Comparison of ENCODE assay signal across 20 mouse cellular contexts in genomic region chr1:91272260-91272659, GRCm38 (mm10). TPM values are rescaled to one million over a fixed set of nuclear protein-coding genes. Genes with fewer than 3 reads are reported as not detected.
A peak's percentile ranks its signal among the peaks of the same experiment; 100 is the strongest.
DNase-seq lines count a peak whose midpoint lies in the region; ATAC-seq and TF ChIP-seq lines count a peak whose summit lies in the region.
"Had no signal": no experiment of that assay in that cellular context is flagged by ENCODE, and none has a peak within 500 bp of the region (broad histone marks: within the 10 kb centered on the region; RNA-seq: fewer than 3 reads in every experiment).

No protein-coding gene starts in this region.

- no peak overlapping the region for H3K4me3 ChIP-seq in liver, embryonic 12.5 days
- no peak overlapping the region for H3K4me3 ChIP-seq in limb, embryonic 10.5 days
- H3K4me3 ChIP-seq in liver, embryonic 14.5 days (ENCODE audit: insufficient read depth in 1 of 2, low read depth in 2 of 2, low read length in 2 of 2), result no peak overlapping the region
- no peak overlapping the region for H3K4me3 ChIP-seq in midbrain, embryonic 14.5 days (replicated peaks; ENCODE audit: low read depth, low read length)
- H3K4me3 ChIP-seq in midbrain, embryonic 10.5 days, result no peak overlapping the region
- H3K4me3 ChIP-seq: hindbrain, embryonic 13.5 days; layer of hippocampus, adult 2 months had no signal

- WGBS in liver, embryonic 12.5 days (ENCODE audit: insufficient replicate concordance), result 88% methylated on average over 2 of the region's 2 CpGs
- whole genome bisulfite sequencing in limb, embryonic 10.5 days, result 84% methylated on average over 2 of the region's 2 CpGs
- WGBS in liver, embryonic 14.5 days (ENCODE audit: insufficient replicate concordance), result 78% methylated on average over 2 of the region's 2 CpGs
- 93% methylated on average over 2 of the region's 2 CpGs for WGBS in midbrain, embryonic 14.5 days
- WGBS in midbrain, embryonic 10.5 days, result 81% methylated on average over 2 of the region's 2 CpGs

- peak; percentile 52; the same call in 1 of the 2 replicates for ATAC-seq in liver, embryonic 12.5 days
- peak; percentile 45; the same call in 1 of the 2 replicates for ATAC-seq in liver, embryonic 14.5 days (ENCODE audit: insufficient read depth)
- ATAC-seq in midbrain, embryonic 14.5 days (ENCODE audit: low FRiP score, low TSS enrichment), result no peak
- ATAC-seq: forebrain, embryonic 14.5 days; lung, postnatal 0 days had no signal

- TF ChIP-seq CTCF in liver, embryonic 14.5 days (IDR thresholded peaks at IDR 0.05; ENCODE audit: low read depth), result no peak

- peaks cover 8% of the 10 kb centered on the region; the same call in 1 of the 2 replicates for H3K4me1 ChIP-seq in liver, embryonic 12.5 days
- no peaks in the 10 kb centered on the region for H3K4me1 ChIP-seq in limb, embryonic 10.5 days
- H3K4me1 ChIP-seq in liver, embryonic 14.5 days (replicated peaks; ENCODE audit: control insufficient read depth in 2 of 2, insufficient read depth in 2 of 2, low read length in 1 of 2), result no peaks in the 10 kb centered on the region
- no peaks in the 10 kb centered on the region for H3K4me1 ChIP-seq in midbrain, embryonic 14.5 days (ENCODE audit: control insufficient read depth, insufficient read depth, low read length)
- no peaks in the 10 kb centered on the region for H3K4me1 ChIP-seq in midbrain, embryonic 10.5 days
- H3K4me1 ChIP-seq: hindbrain, embryonic 13.5 days had no signal

- TF ChIP-seq EP300 in liver, embryonic 14.5 days (IDR thresholded peaks at IDR 0.05; ENCODE audit: low read depth), result no peak

- no peaks in the 10 kb centered on the region for H3K9me3 ChIP-seq in liver, embryonic 12.5 days (replicated peaks)
- H3K9me3 ChIP-seq in limb, embryonic 10.5 days (replicated peaks), result no peaks in the 10 kb centered on the region
- H3K9me3 ChIP-seq in liver, embryonic 14.5 days (ENCODE audit: control insufficient read depth, low read length), result no peaks in the 10 kb centered on the region
- H3K9me3 ChIP-seq in midbrain, embryonic 14.5 days (ENCODE audit: control insufficient read depth, low read length), result no peaks in the 10 kb centered on the region
- H3K9me3 ChIP-seq in midbrain, embryonic 10.5 days (replicated peaks), result no peaks in the 10 kb centered on the region
- H3K9me3 ChIP-seq: hindbrain, embryonic 13.5 days had no signal

- H3K27ac ChIP-seq in liver, embryonic 12.5 days, result 0 out of 2 replicates have a peak overlapping the region, but pooled peaks have one; percentile 14
- no peak overlapping the region for H3K27ac ChIP-seq in limb, embryonic 10.5 days
- H3K27ac ChIP-seq in liver, embryonic 14.5 days, result no peak overlapping the region
- no peak overlapping the region for H3K27ac ChIP-seq in midbrain, embryonic 14.5 days (replicated peaks; ENCODE audit: low read depth, low read length)
- no peak overlapping the region for H3K27ac ChIP-seq in midbrain, embryonic 10.5 days (replicated peaks)
- H3K27ac ChIP-seq: hindbrain, embryonic 13.5 days; kidney, postnatal 0 days; layer of hippocampus, adult 2 months; macrophage had no signal

- H3K9ac ChIP-seq in liver, embryonic 12.5 days, result no peak overlapping the region
- no peak overlapping the region for H3K9ac ChIP-seq in liver, embryonic 14.5 days (replicated peaks)
- no peak overlapping the region for H3K9ac ChIP-seq in midbrain, embryonic 14.5 days (replicated peaks; ENCODE audit: low read length)
- H3K9ac ChIP-seq: hindbrain, embryonic 13.5 days had no signal

- no peak overlapping the region for H3K4me2 ChIP-seq in liver, embryonic 12.5 days
- H3K4me2 ChIP-seq in liver, embryonic 14.5 days (ENCODE audit: low read depth), result no peak overlapping the region
- no peak overlapping the region for H3K4me2 ChIP-seq in midbrain, embryonic 14.5 days (ENCODE audit: low read length)
- H3K4me2 ChIP-seq: hindbrain, embryonic 13.5 days had no signal

- DNase-seq in liver, result no peak
- DNase-seq in limb, embryonic 10.5 days (ENCODE audit: low spot score), result peak; percentile 22
- DNase-seq in liver, embryonic 14.5 days (ENCODE audit: low read depth in 3 of 3, low spot score in 3 of 3), result no peak
- DNase-seq in kidney, postnatal 36 days, result no peak
- DNase-seq in midbrain, embryonic 14.5 days, result no peak
- no peak for DNase-seq in midbrain, embryonic 10.5 days (ENCODE audit: low spot score)
- DNase-seq: adrenal gland, postnatal 14 days; cerebellum, adult 11 months; cerebellum, adult 9-11 months; gastrocnemius, postnatal 10 days; heart, adult 18-20 months; kidney, adult 11 months had no signal

- peaks cover 59% of the 10 kb centered on the region for H3K36me3 ChIP-seq in liver, embryonic 12.5 days
- peaks cover 45% of the 10 kb centered on the region for H3K36me3 ChIP-seq in limb, embryonic 10.5 days
- peaks cover 9% of the 10 kb centered on the region for H3K36me3 ChIP-seq in liver, embryonic 14.5 days (replicated peaks; ENCODE audit: control insufficient read depth, insufficient read depth, low read depth)
- H3K36me3 ChIP-seq in midbrain, embryonic 14.5 days (ENCODE audit: control insufficient read depth, insufficient read depth, low read length), result peaks cover 25% of the 10 kb centered on the region
- H3K36me3 ChIP-seq in midbrain, embryonic 10.5 days, result peaks cover 36% of the 10 kb centered on the region

- no peaks in the 10 kb centered on the region for H3K27me3 ChIP-seq in liver, embryonic 12.5 days (replicated peaks)
- H3K27me3 ChIP-seq in limb, embryonic 10.5 days (ENCODE audit: low read depth, poor library complexity, severe bottlenecking), result no peaks in the 10 kb centered on the region
- no peaks in the 10 kb centered on the region for H3K27me3 ChIP-seq in liver, embryonic 14.5 days (ENCODE audit: control insufficient read depth, insufficient read depth, low read length)
- no peaks in the 10 kb centered on the region for H3K27me3 ChIP-seq in midbrain, embryonic 14.5 days (ENCODE audit: control insufficient read depth, insufficient read depth, low read length)
- no peaks in the 10 kb centered on the region for H3K27me3 ChIP-seq in midbrain, embryonic 10.5 days (ENCODE audit: low read depth, poor library complexity, severe bottlenecking)
- H3K27me3 ChIP-seq: hindbrain, embryonic 13.5 days had no signal

RNA-seq across cellular contexts. Expression of gene Ube2f, which starts 22.2 kb away (rescaled TPM):
- 71.6 and 73.4 TPM in 2 replicates for polyA plus RNA-seq in liver, embryonic 12.5 days (2016; fragmentation: Nextera tagmentation; extraction: Ambion mirVana)
- 84.5 and 96.4 TPM in 2 replicates for polyA plus RNA-seq in limb, embryonic 10.5 days (2016; fragmentation: Nextera tagmentation; extraction: Ambion mirVana)
- 31.0 and 41.1 TPM in 2 replicates for polyA plus RNA-seq in liver, embryonic 14.5 days (2012; rRNA removed)
- polyA plus RNA-seq in liver, embryonic 14.5 days (2014; fragmentation: Nextera tagmentation; extraction: Ambion mirVana), result 58.3 and 61.1 TPM in 2 replicates
- polyA plus RNA-seq in midbrain, embryonic 14.5 days (2014; fragmentation: Nextera tagmentation; extraction: Ambion mirVana), result 67.5 and 75.2 TPM in 2 replicates
- polyA plus RNA-seq in midbrain, embryonic 10.5 days (2016; fragmentation: Nextera tagmentation; extraction: Ambion mirVana), result 87.8 and 92.1 TPM in 2 replicates

RNA-seq across cellular contexts. Expression of gene Scly, which starts 25.9 kb away (rescaled TPM):
- polyA plus RNA-seq in liver, embryonic 12.5 days (2016; fragmentation: Nextera tagmentation; extraction: Ambion mirVana), result 28.8 and 30.0 TPM in 2 replicates
- polyA plus RNA-seq in limb, embryonic 10.5 days (2016; fragmentation: Nextera tagmentation; extraction: Ambion mirVana), result 13.4 and 14.1 TPM in 2 replicates
- polyA plus RNA-seq in liver, embryonic 14.5 days (2012; rRNA removed), result 20.7 and 21.0 TPM in 2 replicates
- 21.0 and 22.6 TPM in 2 replicates for polyA plus RNA-seq in liver, embryonic 14.5 days (2014; fragmentation: Nextera tagmentation; extraction: Ambion mirVana)
- 8.5 and 9.0 TPM in 2 replicates for polyA plus RNA-seq in midbrain, embryonic 14.5 days (2014; fragmentation: Nextera tagmentation; extraction: Ambion mirVana)
- polyA plus RNA-seq in midbrain, embryonic 10.5 days (2016; fragmentation: Nextera tagmentation; extraction: Ambion mirVana), result 17.3 and 18.6 TPM in 2 replicates

RNA-seq across cellular contexts. Expression of gene Espnl, which starts 49.6 kb away (rescaled TPM):
- polyA plus RNA-seq in liver, embryonic 12.5 days (2016; fragmentation: Nextera tagmentation; extraction: Ambion mirVana), result 0.05 and 0.07 TPM in 2 replicates
- polyA plus RNA-seq in limb, embryonic 10.5 days (2016; fragmentation: Nextera tagmentation; extraction: Ambion mirVana), result not detected in 2 replicates
- 0.01 and 0.03 TPM in 2 replicates for polyA plus RNA-seq in liver, embryonic 14.5 days (2012; rRNA removed)
- 0.01 TPM in 1 of 2 replicates, not detected in the other for polyA plus RNA-seq in liver, embryonic 14.5 days (2014; fragmentation: Nextera tagmentation; extraction: Ambion mirVana)
- 0.11 and 0.22 TPM in 2 replicates for polyA plus RNA-seq in midbrain, embryonic 14.5 days (2014; fragmentation: Nextera tagmentation; extraction: Ambion mirVana)
- polyA plus RNA-seq in midbrain, embryonic 10.5 days (2016; fragmentation: Nextera tagmentation; extraction: Ambion mirVana), result not detected in 2 replicates
- polyA plus RNA-seq: heart, embryonic 14.5 days; lung, postnatal 0 days; macrophage had no signal
